Mouse (Mus musculus): Measurements from ENCODE around the gene Gpr88.

GRCm38 (mm10) chr3:116249026-116249425 is 4.3 kb downstream of the Gpr88 start:
- TF ChIP-seq CHD2 (IDR thresholded peaks at IDR 0.05; ENCODE audit: low read depth, low read length) (no peak), ZC3H11A (IDR thresholded peaks at IDR 0.05; ENCODE audit: borderline replicate concordance, low read depth, low read length) (no peak), ZNF384 (IDR thresholded peaks at IDR 0.05; ENCODE audit: low read depth, low read length) (no peak)

Data from ES-E14 (cell line).